Mouse (Mus musculus) cerebellum, adult 2 months (tissue): ENCODE data around the gene Gm17349.

ENCODE experiments used
- CTCF ChIP-seq: fragments of 200-500 bp; IDR thresholded peaks from 2 replicates; pipeline ENCODE4 v1.5.1; 2011; ENCODE audit warnings: low read depth, mild to moderate bottlenecking, control low read depth, low read length, moderate library complexity, borderline replicate concordance; ENCODE audit not compliant: insufficient read depth
- POLR2A ChIP-seq: fragments of 200-500 bp; IDR thresholded peaks from 2 replicates; pipeline ENCODE4 v1.6.1; 2011; ENCODE audit warnings: low read length, control low read depth, borderline replicate concordance; ENCODE audit not compliant: insufficient read depth

- TF ChIP-seq CTCF (no peak), POLR2A (no peak)
These were observed 13.3 kb upstream of the Gm17349 start for GRCm38 (mm10) chr15:99718461-99719021.
